Mouse (Mus musculus): ENCODE measurements around the gene Syn3. TPM values are rescaled to one million over a fixed set of nuclear protein-coding genes. Genes with fewer than 3 reads are reported as not detected.

The Syn3 gene
- total and polyA plus RNA-seq, 2 experiments from 2014 or later = 18.3 to 67.4 TPM

DNA sequence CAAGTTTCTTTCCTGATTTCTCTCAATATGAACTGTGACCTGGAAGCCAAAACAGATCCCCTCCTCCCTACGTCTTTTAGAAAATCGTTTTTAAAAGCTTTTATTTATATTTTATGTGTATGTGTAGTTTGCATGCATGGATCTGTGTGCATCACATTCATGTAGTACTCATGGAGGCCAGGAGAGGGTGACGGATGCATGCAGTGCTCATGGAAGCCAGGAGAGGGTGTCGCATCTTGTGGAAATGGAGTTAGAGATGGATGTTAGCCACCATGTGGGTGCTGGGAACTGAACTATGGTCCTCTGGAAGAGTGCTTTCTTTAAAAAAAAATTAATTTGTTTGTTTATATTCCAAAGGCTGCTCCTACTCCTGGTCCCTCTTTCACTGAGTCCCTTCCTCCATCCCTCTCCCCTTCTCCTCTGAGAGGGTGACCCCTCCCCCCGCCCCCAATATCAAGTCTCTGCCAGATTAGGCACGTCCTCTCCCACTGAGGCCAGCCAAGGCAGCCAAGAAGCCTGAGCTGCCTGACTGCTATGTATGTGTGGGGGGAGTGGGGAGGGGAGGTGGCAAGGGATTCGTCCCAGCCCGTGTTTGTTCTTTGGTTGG lies 442.3 kb downstream of the Syn3 start:
- no peak overlapping the region for H3K9ac ChIP-seq (replicated peaks; ENCODE audit: low read length)
- no peaks in the 10 kb centered on the region for H3K27me3 ChIP-seq (ENCODE audit: insufficient read depth, low read length)
- no peaks in the 10 kb centered on the region for H3K9me3 ChIP-seq (ENCODE audit: low read length)
- no peak overlapping the region for H3K4me3 ChIP-seq (ENCODE audit: low read length)
- DNase-seq (ENCODE audit: low spot score) (no peak), ATAC-seq (no peak)
- no peak overlapping the region for H3K4me2 ChIP-seq (ENCODE audit: low read depth, low read length)
- H3K4me1 ChIP-seq (ENCODE audit: insufficient read depth, low read length) = no peaks in the 10 kb centered on the region
- peak; percentile 44 for TF ChIP-seq CTCF (IDR thresholded peaks at IDR 0.05; ENCODE audit: low read depth)
- peaks cover 17% of the 10 kb centered on the region; the same call in 1 of the 2 replicates for H3K36me3 ChIP-seq (ENCODE audit: insufficient read depth, low read length)
- H3K27ac ChIP-seq = no peak overlapping the region
- 79% methylated on average over 7 of the region's 8 CpGs for WGBS

DNA sequence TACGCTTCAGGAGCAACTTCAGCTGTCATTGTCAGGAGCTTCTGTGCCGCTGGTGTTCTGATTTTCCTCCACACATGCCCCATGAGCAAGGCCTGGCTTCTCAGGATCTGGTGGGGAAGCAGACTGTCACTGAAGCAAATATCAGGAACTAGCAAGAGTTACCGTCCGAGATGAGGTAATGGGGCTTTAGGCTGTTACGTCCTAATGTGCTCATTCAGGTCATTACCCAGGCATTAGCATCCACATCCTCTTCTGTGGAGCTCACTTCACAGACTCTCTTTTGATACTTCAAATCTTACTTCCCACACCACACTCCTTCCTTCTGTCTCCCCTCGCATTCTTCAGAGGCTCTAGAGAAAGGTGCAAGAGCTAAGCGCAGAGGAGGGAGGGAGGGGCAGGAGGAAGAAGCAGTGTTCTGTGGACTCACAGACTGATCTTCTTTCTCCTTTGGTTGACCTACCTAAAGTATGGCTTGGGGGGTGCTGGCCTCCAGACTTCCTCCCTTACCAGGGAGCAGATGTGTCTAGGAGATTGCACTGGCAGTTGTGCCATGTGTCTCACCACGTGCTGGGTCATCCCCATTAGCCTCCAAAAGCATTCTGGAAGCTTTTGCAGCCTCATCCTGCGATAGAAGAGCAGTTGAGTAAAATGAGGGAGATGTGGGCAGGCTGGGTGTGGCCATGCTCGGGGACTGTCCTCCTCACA lies 445.7 kb downstream of the Syn3 start:
- H3K4me1 ChIP-seq (ENCODE audit: insufficient read depth, low read length) = no peaks in the 10 kb centered on the region

GRCm38 (mm10) chr10:86050522-86050921 lies 448.2 kb downstream of the Syn3 start:
- Histone ChIP-seq H3K9ac (replicated peaks; ENCODE audit: low read length) (no peak overlapping the region), H3K9me3 (ENCODE audit: low read length) (no peaks in the 10 kb centered on the region), H3K4me3 (ENCODE audit: low read length) (no peak overlapping the region), H3K27me3 (ENCODE audit: insufficient read depth, low read length) (no peaks in the 10 kb centered on the region), H3K4me1 (ENCODE audit: insufficient read depth, low read length) (no peaks in the 10 kb centered on the region), H3K4me2 (ENCODE audit: low read depth, low read length) (no peak overlapping the region), H3K36me3 (ENCODE audit: insufficient read depth, low read length) (peaks cover 5% of the 10 kb centered on the region; the same call in 1 of the 2 replicates), H3K27ac (no peak overlapping the region)
- TF ChIP-seq CTCF (IDR thresholded peaks at IDR 0.05; ENCODE audit: low read depth) = no peak
- DNase-seq (ENCODE audit: low spot score) (no peak), ATAC-seq (no peak)
- WGBS = 82% methylated on average over 2 of the region's 2 CpGs

More for the DNA sequence above, 445.7 kb downstream of the Syn3 start:
- Histone ChIP-seq H3K4me3 (ENCODE audit: low read length) (no peak overlapping the region), H3K4me2 (ENCODE audit: low read depth, low read length) (no peak overlapping the region), H3K27me3 (ENCODE audit: insufficient read depth, low read length) (no peaks in the 10 kb centered on the region), H3K9ac (replicated peaks; ENCODE audit: low read length) (no peak overlapping the region), H3K36me3 (ENCODE audit: insufficient read depth, low read length) (peaks cover 17% of the 10 kb centered on the region; the same call in 1 of the 2 replicates), H3K27ac (no peak overlapping the region), H3K9me3 (ENCODE audit: low read length) (no peaks in the 10 kb centered on the region)
- no peak for ATAC-seq
- 85% methylated on average over 10 of the region's 10 CpGs for WGBS
- TF ChIP-seq CTCF (IDR thresholded peaks at IDR 0.05; ENCODE audit: low read depth) = no peak
- DNase-seq (ENCODE audit: low spot score) = no peak

GRCm38 (mm10) chr10:86047786-86048185 lies 450.9 kb downstream of the Syn3 start:
- H3K27ac ChIP-seq = no peak overlapping the region
- no peak overlapping the region for H3K4me2 ChIP-seq (ENCODE audit: low read depth, low read length)
- H3K27me3 ChIP-seq (ENCODE audit: insufficient read depth, low read length) = no peaks in the 10 kb centered on the region
- H3K9ac ChIP-seq (replicated peaks; ENCODE audit: low read length) = no peak overlapping the region
- H3K36me3 ChIP-seq (ENCODE audit: insufficient read depth, low read length) = peaks cover 4% of the 10 kb centered on the region; the same call in 1 of the 2 replicates
- TF ChIP-seq CTCF (IDR thresholded peaks at IDR 0.05; ENCODE audit: low read depth) = no peak
- WGBS = 87% methylated on average over 9 of the region's 9 CpGs
- DNase-seq (ENCODE audit: low spot score) (no peak), ATAC-seq (no peak)
- H3K4me1 ChIP-seq (ENCODE audit: insufficient read depth, low read length) = no peaks in the 10 kb centered on the region
- no peak overlapping the region for H3K4me3 ChIP-seq (ENCODE audit: low read length)
- no peaks in the 10 kb centered on the region for H3K9me3 ChIP-seq (ENCODE audit: low read length)

GRCm38 (mm10) chr10:86046371-86046770 lies 452.3 kb downstream of the Syn3 start:
- no peak overlapping the region for H3K9ac ChIP-seq (replicated peaks; ENCODE audit: low read length)
- H3K9me3 ChIP-seq (ENCODE audit: low read length) = no peaks in the 10 kb centered on the region
- TF ChIP-seq CTCF (IDR thresholded peaks at IDR 0.05; ENCODE audit: low read depth) = no peak
- peaks cover 5% of the 10 kb centered on the region; the same call in 1 of the 2 replicates for H3K36me3 ChIP-seq (ENCODE audit: insufficient read depth, low read length)
- ATAC-seq (no peak), DNase-seq (ENCODE audit: low spot score) (no peak)
- H3K4me3 ChIP-seq (ENCODE audit: low read length) = no peak overlapping the region
- H3K27ac ChIP-seq = no peak overlapping the region
- no peak overlapping the region for H3K4me2 ChIP-seq (ENCODE audit: low read depth, low read length)
- 93% methylated on average over 1 of the region's 1 CpGs for WGBS
- no peaks in the 10 kb centered on the region for H3K4me1 ChIP-seq (ENCODE audit: insufficient read depth, low read length)
- H3K27me3 ChIP-seq (ENCODE audit: insufficient read depth, low read length) = no peaks in the 10 kb centered on the region

DNA sequence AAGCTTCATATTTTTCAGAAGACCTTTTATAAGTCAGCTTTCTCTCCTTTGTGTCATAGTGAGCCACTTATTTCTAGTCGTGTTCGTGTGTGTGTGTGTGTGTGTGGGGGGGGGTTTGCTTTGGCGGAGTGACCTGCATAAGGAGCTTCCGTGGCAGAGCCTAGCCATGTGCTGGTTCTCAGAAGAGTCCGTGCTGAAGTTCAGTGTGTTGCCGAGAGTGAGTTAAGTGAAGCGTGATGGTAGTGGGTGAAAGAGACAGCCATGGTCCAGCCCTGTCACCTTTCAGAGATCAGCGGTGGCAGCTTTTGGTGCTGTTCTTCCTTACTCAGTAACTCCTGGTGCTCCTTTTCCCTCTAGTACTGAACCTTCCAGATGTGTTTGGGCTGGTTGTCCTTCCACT lies 454.6 kb downstream of the Syn3 start:
- peaks cover 5% of the 10 kb centered on the region; the same call in 1 of the 2 replicates for H3K36me3 ChIP-seq (ENCODE audit: insufficient read depth, low read length)
- 73% methylated on average over 8 of the region's 8 CpGs for WGBS
- DNase-seq (ENCODE audit: low spot score) = no peak

DNA sequence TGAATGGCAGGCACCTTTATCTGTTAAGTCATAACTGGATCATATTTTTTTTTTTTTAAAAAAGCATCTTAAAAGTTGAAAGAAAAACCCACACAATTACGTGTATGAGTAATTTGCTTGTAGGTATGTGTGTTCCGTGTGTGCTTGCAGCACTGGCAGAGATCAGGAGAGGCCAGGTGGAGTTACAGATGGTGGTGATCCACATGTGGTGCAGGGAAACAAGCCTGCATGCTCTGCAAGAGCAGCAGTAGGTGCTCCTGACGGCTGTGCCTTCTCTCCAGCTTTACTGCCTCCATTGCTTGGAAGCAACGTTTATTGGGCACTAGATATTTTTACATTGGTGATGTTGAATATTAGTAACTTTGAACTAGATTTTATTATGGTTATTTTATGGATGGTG lies 455.0 kb downstream of the Syn3 start:
- no peak for TF ChIP-seq CTCF (IDR thresholded peaks at IDR 0.05; ENCODE audit: low read depth)
- ATAC-seq (no peak), DNase-seq (ENCODE audit: low spot score) (peak; percentile 30)
- Histone ChIP-seq H3K9ac (replicated peaks; ENCODE audit: low read length) (no peak overlapping the region), H3K27ac (no peak overlapping the region), H3K27me3 (ENCODE audit: insufficient read depth, low read length) (no peaks in the 10 kb centered on the region), H3K9me3 (ENCODE audit: low read length) (no peaks in the 10 kb centered on the region), H3K4me1 (ENCODE audit: insufficient read depth, low read length) (no peaks in the 10 kb centered on the region), H3K4me2 (ENCODE audit: low read depth, low read length) (no peak overlapping the region), H3K4me3 (ENCODE audit: low read length) (no peak overlapping the region), H3K36me3 (ENCODE audit: insufficient read depth, low read length) (peaks cover 5% of the 10 kb centered on the region; the same call in 1 of the 2 replicates)
- 63% methylated on average over 4 of the region's 4 CpGs for WGBS

More for the DNA sequence above, 454.6 kb downstream of the Syn3 start:
- Histone ChIP-seq H3K4me1 (ENCODE audit: insufficient read depth, low read length) (no peaks in the 10 kb centered on the region), H3K9ac (replicated peaks; ENCODE audit: low read length) (no peak overlapping the region), H3K9me3 (ENCODE audit: low read length) (no peaks in the 10 kb centered on the region), H3K4me3 (ENCODE audit: low read length) (no peak overlapping the region), H3K27ac (no peak overlapping the region), H3K4me2 (ENCODE audit: low read depth, low read length) (no peak overlapping the region), H3K27me3 (ENCODE audit: insufficient read depth, low read length) (no peaks in the 10 kb centered on the region)
- TF ChIP-seq CTCF (IDR thresholded peaks at IDR 0.05; ENCODE audit: low read depth) = no peak
- ATAC-seq = no peak

Measured in hindbrain, postnatal 0 days (tissue).